Mouse (Mus musculus) MEL-GATA-1-ER (cell line): ENCODE measurements around the gene Slc9a9.
A peak's percentile ranks its signal among the peaks of the same experiment; 100 is the strongest.
"Not testable (repeated sequence)": the region's sequence is repeated elsewhere in the genome, so short reads cannot be mapped to it uniquely, and the experiment has no call there.

Source experiments
- DNase-seq: peaks from one replicate; pipeline ENCODE4 v3.0.0-alpha.2; 2012; ENCODE audit warnings: low read depth; ENCODE audit errors: extremely low read depth

The Slc9a9 gene

GRCm38 (mm10) chr9:94669791-94670577 is at the start of gene Slc9a9:
Slc9a9 (plus strand) TSS chr9:94669909.
- peak; percentile 73 for DNase-seq

GRCm38 (mm10) chr9:94620342-94620741 is 49.4 kb upstream of the Slc9a9 start:
- DNase-seq, result no peak

- no peak for DNase-seq
Measured at GRCm38 (mm10) chr9:94620846-94621245, 48.9 kb upstream of the Slc9a9 start.

GRCm38 (mm10) chr9:94621902-94622301 is 47.8 kb upstream of the Slc9a9 start:
- no peak for DNase-seq

GRCm38 (mm10) chr9:94626737-94627136 is 43.0 kb upstream of the Slc9a9 start:
- DNase-seq, result no peak

- no peak for DNase-seq
Measured at GRCm38 (mm10) chr9:94628948-94629347, 40.8 kb upstream of the Slc9a9 start.

- DNase-seq, result not testable (repeated sequence)
Measured at GRCm38 (mm10) chr9:94634275-94634674, 35.4 kb upstream of the Slc9a9 start.

- DNase-seq, result no peak
Measured at GRCm38 (mm10) chr9:94645631-94646030, 24.1 kb upstream of the Slc9a9 start.

GRCm38 (mm10) chr9:94647425-94647824 is 22.3 kb upstream of the Slc9a9 start:
- DNase-seq, result no peak

GRCm38 (mm10) chr9:94649991-94650390 is 19.7 kb upstream of the Slc9a9 start:
- DNase-seq, result no peak

- DNase-seq, result no peak
Measured at GRCm38 (mm10) chr9:94653198-94653597, 16.5 kb upstream of the Slc9a9 start.

GRCm38 (mm10) chr9:94653827-94654226 is 15.9 kb upstream of the Slc9a9 start:
- no peak for DNase-seq

- DNase-seq, result no peak
Measured at GRCm38 (mm10) chr9:94656265-94656664, 13.4 kb upstream of the Slc9a9 start.

GRCm38 (mm10) chr9:94659401-94660152 is 10.1 kb upstream of the Slc9a9 start:
- no peak for DNase-seq

- no peak for DNase-seq
Measured at GRCm38 (mm10) chr9:94661768-94662167, 7.9 kb upstream of the Slc9a9 start.

- DNase-seq, result peak; percentile 54
Measured at GRCm38 (mm10) chr9:94665248-94665647, 4.5 kb upstream of the Slc9a9 start.

- no peak for DNase-seq
Measured at GRCm38 (mm10) chr9:94668589-94668988, 1.1 kb upstream of the Slc9a9 start.

GRCm38 (mm10) chr9:94670704-94671103 is 995 bp downstream of the Slc9a9 start:
- no peak for DNase-seq

- no peak for DNase-seq
Measured at GRCm38 (mm10) chr9:94674704-94675103, 5.0 kb downstream of the Slc9a9 start.

GRCm38 (mm10) chr9:94678021-94678655 is 8.4 kb downstream of the Slc9a9 start:
- DNase-seq, result no peak

- DNase-seq, result no peak
Measured at GRCm38 (mm10) chr9:94680468-94681094, 10.9 kb downstream of the Slc9a9 start.

- no peak for DNase-seq
Measured at GRCm38 (mm10) chr9:94681095-94681487, 11.4 kb downstream of the Slc9a9 start.
